Mouse (Mus musculus): ENCODE measurements around the gene Ifrd1. TPM values are rescaled to one million over a fixed set of nuclear protein-coding genes. Genes with fewer than 3 reads are reported as not detected.
A peak's percentile ranks its signal among the peaks of the same experiment; 100 is the strongest.

Gene Ifrd1
- polyA plus RNA-seq, 1 experiment from 2014 or later = 113 TPM

DNA sequence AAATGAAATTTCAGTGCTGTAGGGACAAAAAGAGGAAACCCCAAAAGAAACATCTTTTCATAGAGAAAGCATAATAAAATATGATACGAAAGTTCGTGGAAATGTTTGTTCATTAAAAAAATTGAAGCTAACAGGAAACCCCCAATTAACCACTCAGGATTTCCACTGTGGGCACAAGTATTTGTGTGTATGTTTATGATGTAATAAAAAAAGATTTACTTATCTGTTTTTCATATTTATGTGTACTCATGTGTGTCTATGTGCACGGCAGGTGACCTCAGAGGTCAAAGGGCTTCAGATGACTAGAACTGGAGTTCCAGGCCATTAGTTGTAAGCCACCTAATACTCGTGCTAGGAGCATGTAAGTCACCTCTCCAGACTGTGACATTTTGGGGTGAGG lies 24.4 kb upstream of the Ifrd1 start:
- 70% methylated on average over 4 of the region's 4 CpGs for WGBS
- no peak overlapping the region for H3K27ac ChIP-seq (ENCODE audit: low read depth, low read length)
- H3K4me2 ChIP-seq (replicated peaks; ENCODE audit: low read depth) = no peak overlapping the region
- H3K4me1 ChIP-seq (replicated peaks; ENCODE audit: control insufficient read depth, insufficient read depth, low read length) = no peaks in the 10 kb centered on the region
- no peak overlapping the region for H3K4me3 ChIP-seq (ENCODE audit: low read depth, low read length)
- no peaks in the 10 kb centered on the region for H3K36me3 ChIP-seq (ENCODE audit: control insufficient read depth, insufficient read depth)
- ATAC-seq = no peak
- no peak overlapping the region for H3K9ac ChIP-seq (ENCODE audit: low read depth, low read length)
- no peaks in the 10 kb centered on the region for H3K9me3 ChIP-seq (ENCODE audit: control insufficient read depth)
- no peak for TF ChIP-seq CTCF (IDR thresholded peaks at IDR 0.05; ENCODE audit: low read depth)
- H3K27me3 ChIP-seq (replicated peaks; ENCODE audit: control insufficient read depth, insufficient read depth, low read length) = no peaks in the 10 kb centered on the region

DNA sequence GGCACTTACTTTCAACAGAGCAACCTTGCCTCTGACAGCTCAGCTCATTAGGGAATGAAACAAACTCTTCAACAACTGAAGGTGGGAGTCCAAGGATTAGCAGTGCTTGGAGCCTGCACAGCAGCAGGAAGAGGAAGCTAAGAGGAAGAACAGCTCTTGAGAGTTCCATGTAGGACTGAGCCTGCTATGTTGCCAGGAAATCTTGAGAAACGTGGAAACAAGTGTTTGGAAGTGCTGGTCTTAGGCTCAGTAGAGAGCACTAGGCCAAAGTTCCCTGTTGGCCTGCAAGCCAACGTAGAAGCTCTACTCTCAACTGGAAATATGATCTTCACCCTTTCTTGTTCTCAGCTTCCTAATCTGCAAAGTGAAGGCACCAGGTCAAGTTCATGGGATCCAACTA lies 20.0 kb upstream of the Ifrd1 start:
- no peaks in the 10 kb centered on the region for H3K9me3 ChIP-seq (ENCODE audit: control insufficient read depth)
- TF ChIP-seq CTCF (IDR thresholded peaks at IDR 0.05; ENCODE audit: low read depth) = no peak
- H3K4me2 ChIP-seq (replicated peaks; ENCODE audit: low read depth) = no peak overlapping the region
- H3K27ac ChIP-seq (ENCODE audit: low read depth, low read length) = no peak overlapping the region
- ATAC-seq = no peak
- no peaks in the 10 kb centered on the region for H3K36me3 ChIP-seq (ENCODE audit: control insufficient read depth, insufficient read depth)
- no peaks in the 10 kb centered on the region for H3K27me3 ChIP-seq (replicated peaks; ENCODE audit: control insufficient read depth, insufficient read depth, low read length)
- no peaks in the 10 kb centered on the region for H3K4me1 ChIP-seq (replicated peaks; ENCODE audit: control insufficient read depth, insufficient read depth, low read length)
- no peak overlapping the region for H3K9ac ChIP-seq (ENCODE audit: low read depth, low read length)
- H3K4me3 ChIP-seq (ENCODE audit: low read depth, low read length) = no peak overlapping the region
- WGBS = 58% methylated on average over 2 of the region's 2 CpGs

DNA sequence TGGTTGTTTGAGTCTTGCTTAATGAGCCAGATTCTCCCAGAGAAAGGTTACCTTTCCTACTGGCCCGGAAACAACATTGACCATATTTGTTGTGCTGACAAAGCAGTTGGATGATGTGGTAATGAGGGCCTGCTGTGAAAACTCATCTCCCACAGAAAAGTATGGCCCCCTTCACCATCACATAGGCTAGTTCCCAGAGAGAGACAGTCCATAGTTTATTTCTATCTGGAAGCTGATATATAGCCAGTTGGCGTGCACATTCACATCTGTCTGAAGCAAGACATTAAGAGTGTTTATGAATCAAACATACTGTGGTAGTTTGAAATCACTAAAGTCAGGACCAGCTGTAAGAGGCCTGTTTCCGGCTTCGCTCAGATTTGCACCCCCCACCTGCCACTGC lies 15.4 kb upstream of the Ifrd1 start:
- no peak overlapping the region for H3K27ac ChIP-seq (ENCODE audit: low read depth, low read length)
- no peak overlapping the region for H3K4me3 ChIP-seq (ENCODE audit: low read depth, low read length)
- TF ChIP-seq CTCF (IDR thresholded peaks at IDR 0.05; ENCODE audit: low read depth) = no peak
- H3K9ac ChIP-seq (ENCODE audit: low read depth, low read length) = no peak overlapping the region
- no peak for ATAC-seq
- 76% methylated on average over 4 of the region's 4 CpGs for WGBS
- no peaks in the 10 kb centered on the region for H3K27me3 ChIP-seq (replicated peaks; ENCODE audit: control insufficient read depth, insufficient read depth, low read length)
- H3K36me3 ChIP-seq (ENCODE audit: control insufficient read depth, insufficient read depth) = no peaks in the 10 kb centered on the region
- H3K4me2 ChIP-seq (replicated peaks; ENCODE audit: low read depth) = no peak overlapping the region
- no peaks in the 10 kb centered on the region for H3K9me3 ChIP-seq (ENCODE audit: control insufficient read depth)
- no peaks in the 10 kb centered on the region for H3K4me1 ChIP-seq (replicated peaks; ENCODE audit: control insufficient read depth, insufficient read depth, low read length)

DNA sequence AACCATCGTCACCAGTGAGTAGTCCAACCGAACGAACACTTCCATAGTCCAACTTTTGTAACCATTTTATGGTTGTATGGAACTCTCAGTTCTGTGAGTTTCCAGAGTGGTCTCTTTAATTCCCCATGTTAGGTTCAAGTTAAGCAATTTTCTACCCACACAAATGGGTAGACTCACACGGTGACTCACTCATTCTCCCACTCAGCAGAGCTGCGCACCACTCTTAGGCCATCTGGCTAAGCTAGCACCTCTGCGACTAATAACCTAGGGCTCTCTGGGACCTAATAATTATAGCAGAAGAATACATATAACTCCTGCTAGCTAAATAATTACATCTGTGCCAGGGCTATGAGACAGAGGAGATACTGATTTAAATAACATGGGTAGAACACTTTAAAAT lies 14.7 kb upstream of the Ifrd1 start:
- Histone ChIP-seq H3K4me2 (replicated peaks; ENCODE audit: low read depth) (no peak overlapping the region), H3K27me3 (replicated peaks; ENCODE audit: control insufficient read depth, insufficient read depth, low read length) (no peaks in the 10 kb centered on the region), H3K9me3 (ENCODE audit: control insufficient read depth) (no peaks in the 10 kb centered on the region), H3K27ac (ENCODE audit: low read depth, low read length) (no peak overlapping the region), H3K4me3 (ENCODE audit: low read depth, low read length) (no peak overlapping the region), H3K36me3 (ENCODE audit: control insufficient read depth, insufficient read depth) (no peaks in the 10 kb centered on the region), H3K9ac (ENCODE audit: low read depth, low read length) (no peak overlapping the region), H3K4me1 (replicated peaks; ENCODE audit: control insufficient read depth, insufficient read depth, low read length) (no peaks in the 10 kb centered on the region)
- 93% methylated on average over 6 of the region's 6 CpGs for WGBS
- TF ChIP-seq CTCF (IDR thresholded peaks at IDR 0.05; ENCODE audit: low read depth) = no peak
- no peak for ATAC-seq

DNA sequence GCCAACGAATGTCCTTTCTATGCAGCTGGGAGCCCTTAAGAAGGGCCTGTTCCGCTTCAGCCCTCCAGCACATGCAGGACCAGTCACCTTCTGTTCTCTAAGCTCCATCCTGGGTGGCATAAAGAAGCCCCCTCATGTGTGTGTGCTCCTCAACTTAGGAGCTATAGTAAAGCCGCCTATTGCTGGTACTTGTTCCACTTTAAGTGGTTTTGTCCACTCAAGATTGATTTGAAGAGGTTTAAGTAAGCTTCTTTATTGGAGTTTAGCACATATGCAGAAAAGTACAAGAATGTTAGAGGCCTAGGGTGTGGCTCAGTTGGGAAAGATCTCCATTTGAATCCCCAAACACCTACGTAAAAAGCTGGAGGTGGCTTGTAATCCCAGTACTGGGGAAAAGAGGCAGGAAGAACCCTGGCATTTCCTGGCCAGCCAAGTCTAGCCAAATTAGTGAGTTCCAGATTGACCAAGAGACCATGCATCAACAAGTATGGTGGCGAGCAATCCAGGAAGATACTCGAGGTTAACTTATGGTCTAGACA lies 10.2 kb upstream of the Ifrd1 start:
- no peak overlapping the region for H3K9ac ChIP-seq (ENCODE audit: low read depth, low read length)
- H3K4me2 ChIP-seq (replicated peaks; ENCODE audit: low read depth) = no peak overlapping the region
- no peak overlapping the region for H3K27ac ChIP-seq (ENCODE audit: low read depth, low read length)
- H3K36me3 ChIP-seq (ENCODE audit: control insufficient read depth, insufficient read depth) = no peaks in the 10 kb centered on the region
- no peak overlapping the region for H3K4me3 ChIP-seq (ENCODE audit: low read depth, low read length)
- no peak for TF ChIP-seq CTCF (IDR thresholded peaks at IDR 0.05; ENCODE audit: low read depth)
- H3K9me3 ChIP-seq (ENCODE audit: control insufficient read depth) = no peaks in the 10 kb centered on the region
- no peaks in the 10 kb centered on the region for H3K27me3 ChIP-seq (replicated peaks; ENCODE audit: control insufficient read depth, insufficient read depth, low read length)
- no peak for ATAC-seq
- 90% methylated on average over 6 of the region's 6 CpGs for WGBS
- no peaks in the 10 kb centered on the region for H3K4me1 ChIP-seq (replicated peaks; ENCODE audit: control insufficient read depth, insufficient read depth, low read length)

DNA sequence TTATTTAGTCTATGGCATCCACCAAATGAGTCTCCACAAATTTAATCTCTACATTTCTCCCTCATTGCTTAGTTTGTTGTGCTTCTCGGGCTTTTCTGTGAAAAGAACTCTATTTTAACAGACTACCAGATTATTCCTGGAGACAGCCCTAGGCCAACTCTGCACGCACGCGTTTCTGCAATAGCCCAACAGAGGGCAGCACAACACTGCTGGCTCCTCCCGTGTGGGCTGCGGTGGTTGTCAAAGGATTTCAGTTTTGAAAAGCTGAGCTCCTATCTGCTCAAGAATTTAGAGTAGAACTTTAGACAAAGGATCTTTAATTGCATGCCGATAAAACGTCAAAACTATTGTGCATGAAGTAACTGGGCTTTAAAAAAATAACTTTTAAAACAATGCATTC lies 8.9 kb upstream of the Ifrd1 start:
- Histone ChIP-seq H3K9me3 (ENCODE audit: control insufficient read depth) (no peaks in the 10 kb centered on the region), H3K4me3 (ENCODE audit: low read depth, low read length) (no peak overlapping the region), H3K27ac (ENCODE audit: low read depth, low read length) (no peak overlapping the region), H3K4me2 (replicated peaks; ENCODE audit: low read depth) (no peak overlapping the region), H3K27me3 (replicated peaks; ENCODE audit: control insufficient read depth, insufficient read depth, low read length) (no peaks in the 10 kb centered on the region), H3K36me3 (ENCODE audit: control insufficient read depth, insufficient read depth) (no peaks in the 10 kb centered on the region), H3K9ac (ENCODE audit: low read depth, low read length) (no peak overlapping the region), H3K4me1 (replicated peaks; ENCODE audit: control insufficient read depth, insufficient read depth, low read length) (no peaks in the 10 kb centered on the region)
- peak; percentile 97 for TF ChIP-seq CTCF (IDR thresholded peaks at IDR 0.05; ENCODE audit: low read depth)
- WGBS = 2% methylated on average over 8 of the region's 8 CpGs
- ATAC-seq = no peak

DNA sequence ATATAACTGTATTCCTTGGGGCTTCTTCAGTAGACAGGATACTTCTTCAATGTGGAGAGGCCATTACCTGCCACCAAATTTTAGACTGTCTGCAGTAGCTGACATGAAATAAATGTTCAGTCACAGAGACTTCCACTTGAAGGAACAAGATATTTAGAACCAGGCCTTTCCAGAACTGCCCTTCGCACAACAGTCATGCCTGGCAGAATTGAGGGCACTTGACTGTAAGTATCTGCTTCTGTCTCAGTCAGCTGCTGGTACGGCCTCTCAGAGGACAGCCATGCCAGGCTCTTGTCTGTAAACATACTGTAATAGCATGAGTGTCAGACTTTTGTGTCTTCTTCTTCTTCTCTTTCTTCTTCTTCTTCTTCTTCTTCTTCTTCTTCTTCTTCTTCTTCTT lies 8.2 kb upstream of the Ifrd1 start:
- no peaks in the 10 kb centered on the region for H3K9me3 ChIP-seq (ENCODE audit: control insufficient read depth)
- no peak overlapping the region for H3K4me2 ChIP-seq (replicated peaks; ENCODE audit: low read depth)
- 94% methylated on average over 2 of the region's 2 CpGs for WGBS
- H3K4me1 ChIP-seq (replicated peaks; ENCODE audit: control insufficient read depth, insufficient read depth, low read length) = no peaks in the 10 kb centered on the region
- H3K27me3 ChIP-seq (replicated peaks; ENCODE audit: control insufficient read depth, insufficient read depth, low read length) = no peaks in the 10 kb centered on the region
- no peak overlapping the region for H3K4me3 ChIP-seq (ENCODE audit: low read depth, low read length)
- no peak overlapping the region for H3K27ac ChIP-seq (ENCODE audit: low read depth, low read length)
- H3K9ac ChIP-seq (ENCODE audit: low read depth, low read length) = no peak overlapping the region
- H3K36me3 ChIP-seq (ENCODE audit: control insufficient read depth, insufficient read depth) = no peaks in the 10 kb centered on the region
- TF ChIP-seq CTCF (IDR thresholded peaks at IDR 0.05; ENCODE audit: low read depth) = no peak
- no peak for ATAC-seq
